Mouse (Mus musculus) liver, embryonic 12.5 days (tissue): ENCODE measurements around the gene Olfr1053. TPM values are rescaled to one million over a fixed set of nuclear protein-coding genes. Genes with fewer than 3 reads are reported as not detected.
"Not testable (repeated sequence)": the region's sequence is repeated elsewhere in the genome, so short reads cannot be mapped to it uniquely, and the experiment has no call there.

Experiments
- ATAC-seq: fragments of 200-750 bp; cut with Nextera tagmentation; 2 replicates; pipeline ENCODE4 v1.8.0; 2017; ENCODE audit warnings: moderate number of reproducible peaks, mild to moderate bottlenecking, moderate library complexity
- H3K27ac ChIP-seq: fragments of 300-500 bp; sonication (generic); 2 replicates; pipeline ENCODE4 v1.5.1; 2016; ENCODE audit warnings: mild to moderate bottlenecking
- H3K27me3 ChIP-seq: fragments of 300-500 bp; sonication (generic); replicated peaks from 2 replicates; pipeline ENCODE4 v1.6.1; 2016; ENCODE audit warnings: mild to moderate bottlenecking, moderate library complexity
- H3K36me3 ChIP-seq: fragments of 300-500 bp; sonication (generic); 2 replicates; pipeline ENCODE4 v1.6.1; 2016; ENCODE audit warnings: mild to moderate bottlenecking, moderate library complexity
- H3K4me1 ChIP-seq: fragments of 300-500 bp; sonication (generic); 2 replicates; pipeline ENCODE4 v1.6.1; 2016
- H3K4me2 ChIP-seq: fragments of 300-500 bp; sonication (generic); 2 replicates; pipeline ENCODE4 v1.6.1; 2016; ENCODE audit warnings: mild to moderate bottlenecking, moderate library complexity
- H3K4me3 ChIP-seq: fragments of 300-500 bp; sonication (generic); 2 replicates; pipeline ENCODE4 v1.5.1; 2016; ENCODE audit warnings: mild to moderate bottlenecking, moderate library complexity
- H3K9ac ChIP-seq: fragments of 300-500 bp; sonication (generic); 2 replicates; pipeline ENCODE4 v1.6.1; 2016; ENCODE audit warnings: mild to moderate bottlenecking, moderate library complexity
- H3K9me3 ChIP-seq: fragments of 300-500 bp; sonication (generic); replicated peaks from 2 replicates; pipeline ENCODE4 v1.6.1; 2016; ENCODE audit warnings: mild to moderate bottlenecking, moderate library complexity
- WGBS: fragments of 180-500 bp; shearing (Covaris S2); methylation state at CpG from one replicate; pipeline ENCODE4 v1.1.7; 2016; ENCODE audit not compliant: insufficient replicate concordance; 5-methylcytosine and 5-hydroxymethylcytosine counted together
- polyA plus RNA-seq: library from polyadenylated mRNA; unstranded; fragments of >200 nt; fragmentation: Nextera tagmentation; extraction: Ambion mirVana; gene quantifications from 2 replicates; pipeline ENCODE4 v1.2.1, GENCODE M21; 2016

The Olfr1053 gene
- polyA plus RNA-seq: not detected in 2 replicates

DNA sequence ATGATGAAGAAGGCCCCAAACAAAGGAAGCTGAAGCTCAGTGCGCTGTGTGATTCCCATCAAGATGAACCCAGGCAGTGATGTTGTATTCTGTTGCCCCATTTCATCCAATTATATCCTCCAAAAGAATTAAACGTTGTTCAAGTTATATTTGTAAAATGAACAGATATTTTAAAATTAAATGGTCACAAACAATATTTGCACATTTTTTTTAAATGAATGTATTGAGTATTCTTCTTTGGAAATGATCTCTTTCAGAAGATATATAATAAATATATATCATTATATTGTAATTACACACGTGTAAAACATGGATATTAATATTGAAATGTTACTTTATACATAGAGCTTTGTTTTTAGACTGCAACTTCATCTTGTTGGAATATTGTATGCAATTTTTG lies at the start of gene Olfr1053:
Gene Olfr1053, minus strand, starts transcription at position 101 of the 400 bp plus-strand sequence.
- no peak within 1 kb of the TSS for H3K9ac ChIP-seq
- H3K27ac ChIP-seq: no peak within 1 kb of the TSS
- H3K4me3 ChIP-seq: no peak within 1 kb of the TSS
- H3K27me3 ChIP-seq: no peaks in the 10 kb centered on the region
- H3K4me1 ChIP-seq: no peaks in the 10 kb centered on the region
- no peak for ATAC-seq
- WGBS: 42% methylated on average over 3 of the region's 3 CpGs
- no peaks in the 10 kb centered on the region for H3K9me3 ChIP-seq
- H3K36me3 ChIP-seq: no peaks in the 10 kb centered on the region
- no peak within 1 kb of the TSS for H3K4me2 ChIP-seq

DNA sequence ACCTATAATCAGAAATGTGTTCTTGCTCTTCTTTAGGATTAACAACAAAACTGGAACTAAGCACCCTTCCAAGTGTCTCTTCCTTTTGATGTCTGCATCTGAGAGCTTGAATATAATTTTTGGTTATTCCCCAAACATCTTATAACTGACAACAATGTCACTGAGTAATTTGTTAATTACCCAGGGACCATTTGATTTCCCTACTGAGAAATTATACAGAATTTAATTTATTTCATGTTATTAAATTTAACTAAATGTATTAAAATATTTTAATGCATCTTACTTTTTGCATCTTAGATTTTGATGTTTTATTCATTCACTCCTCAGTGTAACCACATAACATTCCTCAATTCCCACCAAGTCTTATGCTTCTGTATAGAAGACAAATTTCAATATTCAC lies 47.3 kb upstream of the Olfr1053 start, which contains the start of gene Olfr1056:
Gene Olfr1056, minus strand, starts transcription at position 101 of the 400 bp plus-strand sequence.
- Histone ChIP-seq H3K4me2 (no peak within 1 kb of the TSS), H3K27ac (no peak within 1 kb of the TSS), H3K4me3 (no peak within 1 kb of the TSS), H3K4me1 (no peaks in the 10 kb centered on the region), H3K27me3 (no peaks in the 10 kb centered on the region), H3K9me3 (no peaks in the 10 kb centered on the region), H3K36me3 (no peaks in the 10 kb centered on the region), H3K9ac (no peak within 1 kb of the TSS)
- ATAC-seq: no peak

DNA sequence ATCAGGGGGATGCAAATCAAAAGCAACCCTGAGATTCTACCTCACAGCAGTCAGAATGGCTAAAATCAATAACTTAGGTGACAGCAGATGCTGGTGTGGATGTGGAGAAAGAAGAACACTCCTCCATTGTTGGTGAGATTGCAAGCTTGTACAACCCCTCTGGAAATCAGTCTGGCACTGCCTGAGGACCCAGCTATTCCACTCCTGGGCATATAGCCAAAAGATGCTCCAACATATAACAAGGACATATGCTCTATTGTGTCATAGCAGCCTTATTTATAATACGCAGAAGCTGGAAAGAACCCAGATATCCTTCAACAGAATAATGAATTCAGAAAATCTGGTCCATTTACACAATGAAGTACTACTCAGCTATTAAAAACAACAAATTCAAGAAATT lies 36.7 kb upstream of the Olfr1053 start:
- 84% methylated on average over 1 of the region's 1 CpGs for WGBS
- ATAC-seq, H3K4me1 ChIP-seq: not testable (repeated sequence)

GRCm38 (mm10) chr2:86350184-86350583 lies 35.1 kb upstream of the Olfr1053 start, which contains the start of gene Olfr1055:
Gene Olfr1055 (minus strand): TSS chr2:86350284.
- Histone ChIP-seq H3K9me3 (no peaks in the 10 kb centered on the region), H3K4me3 (no peak within 1 kb of the TSS), H3K27ac (no peak within 1 kb of the TSS), H3K9ac (no peak within 1 kb of the TSS), H3K4me2 (no peak within 1 kb of the TSS), H3K36me3 (no peaks in the 10 kb centered on the region), H3K27me3 (no peaks in the 10 kb centered on the region), H3K4me1 (no peaks in the 10 kb centered on the region)
- no peak for ATAC-seq
- WGBS: 83% methylated on average over 5 of the region's 5 CpGs

More for the DNA sequence above, 36.7 kb upstream of the Olfr1053 start:
- not testable (repeated sequence) for H3K4me3 ChIP-seq, H3K36me3 ChIP-seq, H3K27me3 ChIP-seq, H3K27ac ChIP-seq, H3K9ac ChIP-seq, H3K9me3 ChIP-seq, H3K4me2 ChIP-seq

GRCm38 (mm10) chr2:86335333-86335732 lies 20.2 kb upstream of the Olfr1053 start, which contains the start of gene Olfr1054:
Gene Olfr1054 (minus strand): TSS chr2:86335433.
- Histone ChIP-seq H3K4me2 (no peak within 1 kb of the TSS), H3K27ac (no peak within 1 kb of the TSS), H3K4me3 (no peak within 1 kb of the TSS), H3K9ac (no peak within 1 kb of the TSS), H3K36me3 (no peaks in the 10 kb centered on the region), H3K9me3 (no peaks in the 10 kb centered on the region), H3K4me1 (no peaks in the 10 kb centered on the region), H3K27me3 (no peaks in the 10 kb centered on the region)
- no peak for ATAC-seq
- 68% methylated on average over 3 of the region's 3 CpGs for WGBS

DNA sequence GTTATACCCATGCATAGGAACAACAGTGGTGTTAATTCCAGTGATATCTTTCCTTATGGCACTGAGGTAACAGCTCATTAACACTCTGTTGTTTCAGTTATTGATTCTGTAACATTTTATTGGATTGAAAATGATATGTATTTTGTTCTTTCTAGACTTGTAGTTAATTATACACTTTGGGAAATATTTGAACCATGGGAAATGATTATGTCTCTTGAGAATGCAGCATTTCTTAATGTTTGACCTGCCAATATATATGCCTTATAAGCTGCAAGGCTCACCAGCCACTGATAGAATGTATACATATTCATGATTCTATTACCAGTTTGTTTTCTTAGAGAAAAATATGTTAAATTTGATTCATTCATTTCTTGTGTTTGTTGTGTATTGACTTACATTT lies 22.9 kb downstream of the Olfr1053 start, which contains the start of gene Olfr1052:
Gene Olfr1052, plus strand, starts transcription at position 301 of the 400 bp plus-strand sequence.
- H3K4me1 ChIP-seq: no peaks in the 10 kb centered on the region
- H3K27ac ChIP-seq: no peak within 1 kb of the TSS
- no peaks in the 10 kb centered on the region for H3K36me3 ChIP-seq
- H3K9ac ChIP-seq: no peak within 1 kb of the TSS
- ATAC-seq: no peak
- H3K4me2 ChIP-seq: no peak within 1 kb of the TSS
- H3K27me3 ChIP-seq: no peaks in the 10 kb centered on the region
- H3K9me3 ChIP-seq: no peaks in the 10 kb centered on the region
- H3K4me3 ChIP-seq: no peak within 1 kb of the TSS

DNA sequence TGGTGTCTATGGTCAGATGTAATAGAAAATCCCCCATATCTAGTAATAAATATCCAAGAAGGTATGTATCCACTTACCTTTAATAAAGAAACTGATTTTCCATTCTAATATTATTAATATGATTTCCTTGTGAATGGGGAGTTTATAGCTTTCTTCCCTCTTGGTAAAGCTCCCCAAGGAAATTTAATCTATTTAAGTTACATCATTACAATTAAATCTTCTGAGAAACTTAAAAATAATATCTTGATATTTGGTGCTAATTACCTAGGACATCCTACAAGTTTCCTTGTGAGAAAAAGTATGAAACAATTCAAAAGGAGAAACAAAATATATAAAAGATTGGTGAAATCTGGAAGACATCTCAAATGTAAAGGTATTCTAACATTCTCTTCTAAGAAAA lies 36.1 kb downstream of the Olfr1053 start, which contains the start of gene Olfr1051:
Gene Olfr1051, minus strand, starts transcription at position 101 of the 400 bp plus-strand sequence.
- H3K4me1 ChIP-seq, H3K9ac ChIP-seq, ATAC-seq, H3K4me3 ChIP-seq, H3K4me2 ChIP-seq, H3K27ac ChIP-seq, H3K36me3 ChIP-seq, H3K27me3 ChIP-seq, H3K9me3 ChIP-seq: not testable (repeated sequence)

Other genes with a start within 250 kb of the Olfr1053 start
- not detected in 2 replicates for gene Olfr1036, start 241.3 kb downstream of the Olfr1053 start, polyA plus RNA-seq
- not detected in 2 replicates for gene Olfr1037, start 227.9 kb downstream of the Olfr1053 start, polyA plus RNA-seq
- gene Olfr1039, start 179.4 kb downstream of the Olfr1053 start, polyA plus RNA-seq: not detected in 2 replicates
- gene Olfr1040, start 168.6 kb downstream of the Olfr1053 start, polyA plus RNA-seq: not detected in 2 replicates
- not detected in 2 replicates for gene Olfr1042, start 153.4 kb downstream of the Olfr1053 start, polyA plus RNA-seq
- not detected in 2 replicates for gene Olfr1043, start 147.8 kb downstream of the Olfr1053 start, polyA plus RNA-seq
- not detected in 2 replicates for gene Olfr1044, start 137.5 kb downstream of the Olfr1053 start, polyA plus RNA-seq
- not detected in 2 replicates for gene Olfr52, start 129.6 kb downstream of the Olfr1053 start, polyA plus RNA-seq
- gene Olfr1045, start 112.3 kb downstream of the Olfr1053 start, polyA plus RNA-seq: not detected in 2 replicates
- not detected in 2 replicates for gene Olfr1046, start 96.0 kb downstream of the Olfr1053 start, polyA plus RNA-seq
- not detected in 2 replicates for gene Olfr1047, start 83.9 kb downstream of the Olfr1053 start, polyA plus RNA-seq
- not detected in 2 replicates for gene Olfr1048, start 75.0 kb downstream of the Olfr1053 start, polyA plus RNA-seq
- not detected in 2 replicates for gene Olfr1049, start 57.0 kb downstream of the Olfr1053 start, polyA plus RNA-seq
- gene Olfr1051, start 36.2 kb downstream of the Olfr1053 start, polyA plus RNA-seq: not detected in 2 replicates
- gene Olfr1052, start 22.8 kb downstream of the Olfr1053 start, polyA plus RNA-seq: not detected in 2 replicates
- not detected in 2 replicates for gene Olfr1054, start 20.1 kb upstream of the Olfr1053 start, polyA plus RNA-seq
- gene Olfr1055, start 35.0 kb upstream of the Olfr1053 start, polyA plus RNA-seq: not detected in 2 replicates
- not detected in 2 replicates for gene Olfr1056, start 47.2 kb upstream of the Olfr1053 start, polyA plus RNA-seq
- not detected in 2 replicates for gene Olfr1057, start 63.1 kb upstream of the Olfr1053 start, polyA plus RNA-seq
- gene Olfr1058, start 73.3 kb upstream of the Olfr1053 start, polyA plus RNA-seq: not detected in 2 replicates
- gene Olfr1061, start 98.8 kb upstream of the Olfr1053 start, polyA plus RNA-seq: not detected in 2 replicates
- not detected in 2 replicates for gene Olfr1062, start 111.5 kb upstream of the Olfr1053 start, polyA plus RNA-seq
- not detected in 2 replicates for gene Olfr1065, start 135.3 kb upstream of the Olfr1053 start, polyA plus RNA-seq
- not detected in 2 replicates for gene Olfr1066, start 141.0 kb upstream of the Olfr1053 start, polyA plus RNA-seq
- gene Olfr228, start 172.1 kb upstream of the Olfr1053 start, polyA plus RNA-seq: not detected in 2 replicates
- gene Olfr1076, start 193.2 kb upstream of the Olfr1053 start, polyA plus RNA-seq: not detected in 2 replicates
- not detected in 2 replicates for gene Olfr1079, start 227.2 kb upstream of the Olfr1053 start, polyA plus RNA-seq
- gene Olfr1080, start 243.0 kb upstream of the Olfr1053 start, polyA plus RNA-seq: not detected in 2 replicates